Mouse (Mus musculus) lung, postnatal 36 days (tissue): ENCODE results near the gene Zmiz2.
A peak's percentile ranks its signal among the peaks of the same experiment; 100 is the strongest.
"Not testable (repeated sequence)": the region's sequence is repeated elsewhere in the genome, so short reads cannot be mapped to it uniquely, and the experiment has no call there.

Source experiments
- DNase-seq: peaks from one replicate; pipeline ENCODE4 v3.0.0; 2022; ENCODE audit warnings: mixed read lengths

The Zmiz2 gene

DNA sequence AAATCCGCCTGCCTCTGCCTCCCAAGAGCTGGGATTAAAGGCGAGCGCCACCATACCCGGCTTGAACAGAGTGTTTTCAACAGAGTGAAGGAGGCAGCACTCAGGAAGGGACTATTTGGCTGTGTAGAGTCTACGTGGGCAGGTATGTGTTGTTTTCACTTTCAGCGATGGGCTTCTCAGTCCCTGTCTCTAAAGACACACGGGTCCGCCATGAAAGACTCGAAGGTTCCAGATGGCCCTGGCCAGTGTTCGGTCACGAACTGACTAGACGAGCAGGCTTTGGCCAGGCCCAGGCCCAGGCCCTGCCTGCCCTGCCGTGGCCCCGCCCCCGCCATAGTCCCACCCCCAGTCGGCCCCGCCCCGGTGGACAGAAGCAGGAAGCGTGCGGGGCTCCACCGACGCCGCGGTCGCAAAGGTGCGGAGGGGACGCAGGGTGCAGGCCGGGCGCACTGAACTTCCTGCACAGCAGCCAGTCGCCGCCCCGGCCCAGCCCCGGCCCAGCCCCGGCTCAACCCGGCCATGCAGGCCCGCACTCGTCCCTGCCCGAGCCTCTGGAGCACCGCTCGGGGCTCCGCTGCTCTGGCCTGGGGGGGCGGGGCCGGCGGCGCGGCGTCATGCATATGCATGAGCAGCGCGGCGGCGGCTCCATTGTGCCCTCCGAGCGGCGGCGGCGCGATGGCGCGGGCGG is at the start of gene Zmiz2:
Zmiz2 (plus strand) TSS at position 349 of the 688 bp plus-strand sequence.
- peak; percentile 97 for DNase-seq

DNA sequence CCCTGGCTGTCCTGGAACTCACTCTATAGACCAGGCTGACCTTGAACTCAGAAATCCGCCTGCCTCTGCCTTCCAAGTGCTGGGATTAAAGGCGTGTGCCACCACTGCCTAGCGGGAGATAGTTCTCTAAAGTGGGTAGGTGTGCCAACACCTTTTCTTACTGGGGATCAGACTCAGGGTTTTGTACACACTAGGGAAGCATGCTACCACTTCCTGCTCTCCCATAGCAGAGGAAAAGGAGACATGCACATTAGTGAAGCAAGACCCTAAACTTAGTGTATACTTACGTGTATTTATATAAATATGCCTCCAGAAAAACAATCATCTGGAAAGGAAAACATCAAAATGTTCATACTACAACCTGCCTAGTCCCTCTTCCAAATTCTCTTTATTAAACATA is 42.9 kb upstream of the Zmiz2 start:
- no peak for DNase-seq

DNA sequence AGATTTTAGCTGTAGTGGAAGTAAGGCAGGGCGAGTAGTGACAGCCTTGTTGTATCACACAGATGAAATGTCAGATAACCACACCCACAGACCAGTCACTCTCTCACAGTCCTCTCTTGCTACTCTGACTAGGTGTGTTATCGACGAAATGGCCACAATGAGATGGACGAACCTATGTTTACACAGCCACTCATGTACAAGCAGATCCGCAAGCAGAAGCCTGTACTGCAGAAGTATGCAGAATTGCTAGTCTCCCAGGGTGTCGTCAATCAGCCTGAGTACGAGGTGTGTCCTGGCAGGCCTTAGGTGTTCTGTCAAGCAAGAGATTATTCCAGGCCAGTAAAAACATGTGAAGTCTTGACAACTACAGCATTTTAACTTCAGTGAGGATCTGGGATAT is 41.9 kb upstream of the Zmiz2 start:
- no peak for DNase-seq

DNA sequence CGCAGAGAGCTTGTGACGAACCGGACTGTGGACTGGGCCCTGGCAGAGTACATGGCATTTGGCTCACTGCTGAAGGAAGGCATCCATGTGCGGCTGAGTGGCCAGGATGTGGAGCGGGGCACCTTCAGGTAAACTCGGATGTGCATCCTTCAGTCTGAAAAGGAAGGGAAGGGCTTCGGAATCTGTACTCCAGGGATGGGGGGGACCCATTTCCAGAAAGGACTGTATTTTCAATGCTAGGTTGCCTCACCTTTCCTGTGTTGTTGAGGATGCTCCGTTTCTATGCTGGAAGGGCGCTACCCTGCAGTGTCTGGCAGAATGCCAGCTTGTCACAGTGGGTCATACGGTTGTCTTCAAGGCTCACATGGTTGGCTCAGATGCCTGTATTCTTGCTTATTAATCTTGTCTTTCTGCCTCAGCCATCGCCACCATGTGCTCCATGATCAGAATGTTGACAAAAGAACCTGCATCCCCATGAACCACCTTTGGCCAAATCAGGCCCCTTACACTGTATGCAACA is 40.1 kb upstream of the Zmiz2 start:
- DNase-seq: no peak

DNA sequence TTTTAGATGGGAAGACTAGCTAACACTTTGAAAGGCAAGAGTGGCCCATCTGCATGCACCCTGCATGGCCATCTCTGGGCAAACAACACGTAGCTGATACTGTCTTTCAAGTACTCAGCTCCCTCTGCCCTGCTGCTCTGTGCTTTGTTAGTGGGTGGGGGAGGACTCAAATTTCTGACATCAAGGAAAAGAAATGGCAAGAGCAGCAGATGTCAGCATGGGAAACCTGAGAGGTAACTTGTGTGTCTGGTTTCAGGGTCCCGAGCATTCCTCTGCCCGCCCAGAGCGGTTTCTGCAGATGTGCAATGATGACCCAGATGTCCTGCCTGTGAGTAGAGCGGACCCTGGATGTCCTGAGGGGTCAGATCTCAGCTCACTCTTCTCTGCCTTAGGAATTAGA is 39.3 kb upstream of the Zmiz2 start:
- DNase-seq: no peak

DNA sequence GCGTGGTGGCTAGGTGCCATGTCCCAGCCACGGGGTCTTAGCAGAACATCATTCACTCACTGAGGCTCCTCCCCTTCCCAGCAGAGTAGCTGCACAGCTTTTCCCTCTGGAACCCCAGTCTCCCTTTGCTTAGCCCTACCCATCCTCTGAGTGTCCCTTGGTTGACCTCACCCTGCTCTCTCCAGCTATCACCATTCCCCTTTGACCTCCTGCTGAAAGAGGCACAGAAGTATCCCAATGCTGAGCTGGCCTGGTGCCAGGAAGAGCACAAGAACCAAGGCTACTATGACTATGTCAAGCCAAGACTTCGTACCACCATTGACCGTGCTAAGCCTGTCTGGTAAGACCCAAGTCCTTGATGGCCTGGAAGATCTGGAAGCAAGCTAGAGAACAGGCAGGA is 33.8 kb upstream of the Zmiz2 start:
- DNase-seq: no peak

DNA sequence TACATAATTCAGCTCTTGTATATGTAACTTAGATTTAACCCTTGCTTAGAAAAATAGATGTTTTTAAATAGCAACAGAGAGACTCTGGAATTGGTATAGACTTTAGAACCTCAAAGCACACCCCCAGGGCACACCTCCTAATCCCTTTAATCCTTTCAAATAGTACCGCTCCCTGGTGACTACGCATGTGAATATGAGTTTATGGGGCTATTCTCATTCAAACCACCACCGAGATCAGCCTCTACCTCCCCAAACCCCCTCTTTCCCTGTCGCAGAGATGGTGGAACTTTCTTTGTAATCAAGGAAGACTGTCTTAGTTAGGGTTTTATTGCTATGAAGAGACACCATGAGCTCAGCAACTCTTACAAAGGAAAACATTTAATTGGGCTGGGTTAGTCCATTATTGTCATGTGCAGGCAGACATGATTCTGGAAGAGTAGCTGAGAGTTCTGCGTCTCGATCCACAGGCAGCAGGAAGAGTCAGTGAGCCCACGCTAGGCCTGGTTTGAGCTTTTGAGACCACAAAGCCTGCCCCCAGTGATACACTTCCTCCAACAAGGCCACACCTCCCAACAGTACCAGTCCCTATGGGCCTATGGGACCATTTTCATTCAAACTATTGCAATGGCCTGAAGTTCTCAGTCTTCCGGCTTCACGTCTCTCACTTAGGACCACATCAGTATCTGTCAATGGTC is 24.1 kb upstream of the Zmiz2 start:
- DNase-seq: no peak

DNA sequence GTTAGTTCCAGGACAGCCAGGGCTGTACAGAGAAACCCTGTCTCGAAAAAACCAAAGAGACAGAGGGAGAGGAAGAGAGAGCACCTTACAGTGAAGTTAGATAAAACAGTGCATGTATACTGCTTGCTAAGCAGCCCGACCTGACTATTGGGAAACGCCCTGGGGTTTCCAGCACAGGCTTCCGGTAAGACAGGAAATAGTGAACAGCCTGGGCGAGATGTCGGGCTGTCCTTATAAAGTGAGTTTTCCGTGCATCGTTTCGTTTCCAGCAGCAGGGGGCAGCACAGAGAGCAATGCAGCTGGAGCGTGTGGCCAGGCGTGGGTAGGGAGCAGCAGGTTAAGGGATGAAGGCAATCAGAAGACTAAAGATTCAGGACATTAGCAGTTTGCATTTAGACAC is 23.0 kb upstream of the Zmiz2 start:
- peak; percentile 94 for DNase-seq

DNA sequence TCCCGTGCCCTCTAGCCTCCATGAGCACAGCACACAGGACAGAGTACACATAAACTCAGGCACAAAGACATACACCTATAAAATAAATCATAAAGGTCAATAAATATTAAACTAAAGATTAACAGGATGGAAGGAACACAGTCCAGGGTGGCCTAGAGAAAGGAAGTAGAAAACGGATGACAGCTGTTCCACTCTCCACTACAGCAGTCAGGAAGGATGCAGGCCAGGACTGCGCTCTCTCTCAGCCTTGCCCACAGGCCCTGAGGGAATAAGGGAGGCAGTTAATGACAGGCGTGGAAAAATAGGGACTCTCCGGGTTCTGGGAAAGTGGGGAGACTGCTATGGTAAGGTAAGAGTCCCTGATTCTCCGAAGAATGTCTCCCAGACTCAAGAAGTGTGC is 22.4 kb upstream of the Zmiz2 start:
- DNase-seq: no peak

DNA sequence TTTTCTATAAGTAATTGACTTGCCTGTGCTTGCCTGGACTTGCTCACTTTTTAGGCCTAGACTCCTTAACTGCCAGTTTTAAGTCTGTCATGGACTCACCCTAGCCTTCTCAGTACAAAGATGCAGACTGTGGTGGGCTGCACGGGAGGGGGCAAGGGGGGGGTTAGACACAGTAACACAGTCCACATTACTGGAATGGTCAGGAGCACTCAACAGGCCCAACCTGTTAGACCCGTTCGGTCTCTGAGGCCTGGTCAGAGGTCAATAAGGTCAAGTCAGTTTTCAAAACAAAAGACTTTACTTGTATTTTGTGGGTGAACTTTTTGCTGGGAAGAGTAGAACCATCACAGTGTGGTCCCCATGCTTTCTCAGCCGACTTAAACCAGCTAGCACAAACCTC is 21.7 kb upstream of the Zmiz2 start:
- DNase-seq: peak; percentile 41

DNA sequence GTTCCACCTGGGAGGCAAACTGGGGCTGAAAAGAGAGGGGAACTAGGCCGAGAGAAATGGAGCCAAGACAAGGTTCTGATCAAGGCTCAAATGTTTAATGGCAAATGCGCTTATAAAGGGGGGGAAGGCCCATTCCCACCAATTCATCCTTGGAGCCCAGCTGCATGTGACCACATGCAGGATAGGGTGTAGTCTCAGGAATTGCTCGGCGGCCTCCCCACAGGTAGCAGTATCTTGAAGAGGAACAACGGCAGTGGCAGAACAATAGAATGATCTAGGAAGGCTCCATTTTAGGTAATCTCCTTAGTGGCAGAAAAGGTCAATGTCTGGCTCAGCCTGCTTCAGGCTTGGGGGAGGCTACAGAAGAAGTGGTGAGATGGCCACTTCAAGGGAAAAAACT is 20.9 kb upstream of the Zmiz2 start:
- not testable (repeated sequence) for DNase-seq

DNA sequence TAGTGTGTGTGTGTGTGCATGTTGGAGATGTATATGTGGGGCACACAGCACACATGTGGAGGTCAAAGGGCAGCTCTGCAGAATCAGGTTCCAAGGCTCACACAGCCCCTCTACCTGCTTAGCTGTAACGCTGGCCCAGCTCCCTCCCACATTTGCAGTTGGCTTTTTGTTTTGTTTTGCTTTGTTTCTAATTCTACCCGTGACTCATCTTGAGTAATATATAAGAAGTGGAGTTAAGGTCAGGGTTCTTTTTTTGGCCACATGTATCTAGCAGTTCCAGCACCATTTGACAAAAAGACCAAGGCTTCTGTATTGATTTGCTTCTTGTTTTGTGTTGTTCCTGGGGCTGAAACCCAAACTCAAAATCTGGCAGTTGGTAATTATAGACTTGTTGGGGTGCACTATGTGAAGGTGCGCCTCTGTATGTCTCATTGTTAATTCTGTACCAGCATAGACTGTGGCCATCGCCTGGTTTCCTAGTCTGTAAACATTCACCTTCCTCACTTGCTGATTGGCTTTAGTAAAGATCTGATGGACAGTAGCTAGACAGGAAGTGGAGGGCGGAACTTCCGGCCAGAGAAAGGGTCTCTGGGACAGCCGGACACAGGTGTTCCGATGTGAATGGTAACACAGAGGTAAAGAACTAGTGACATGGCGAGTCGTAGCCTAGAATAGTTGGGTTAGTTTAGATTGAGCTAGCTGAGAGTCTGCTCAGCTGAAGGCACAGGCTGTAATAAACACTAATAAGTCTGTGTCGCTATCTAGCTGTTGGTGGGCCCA is 17.3 kb upstream of the Zmiz2 start:
- no peak for DNase-seq

DNA sequence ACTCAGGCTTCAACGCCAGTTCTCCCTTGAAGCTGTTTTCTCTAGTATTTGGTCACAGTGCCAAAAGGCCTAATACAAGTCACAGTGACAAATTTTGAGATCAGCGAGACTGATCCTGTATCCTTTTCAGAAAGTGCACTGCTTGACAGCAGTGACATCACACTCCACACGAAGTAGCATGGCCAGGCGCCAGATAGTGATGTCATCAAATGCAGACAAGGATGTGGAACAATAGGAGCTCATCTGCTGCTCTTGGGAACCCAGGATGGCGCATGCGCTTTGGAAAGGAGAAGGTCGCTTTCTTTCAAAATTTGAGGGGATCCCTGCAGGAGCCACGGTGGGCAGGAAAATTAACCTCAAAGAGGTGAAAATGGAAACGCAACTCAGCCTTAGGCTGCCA is 16.1 kb upstream of the Zmiz2 start:
- no peak for DNase-seq

DNA sequence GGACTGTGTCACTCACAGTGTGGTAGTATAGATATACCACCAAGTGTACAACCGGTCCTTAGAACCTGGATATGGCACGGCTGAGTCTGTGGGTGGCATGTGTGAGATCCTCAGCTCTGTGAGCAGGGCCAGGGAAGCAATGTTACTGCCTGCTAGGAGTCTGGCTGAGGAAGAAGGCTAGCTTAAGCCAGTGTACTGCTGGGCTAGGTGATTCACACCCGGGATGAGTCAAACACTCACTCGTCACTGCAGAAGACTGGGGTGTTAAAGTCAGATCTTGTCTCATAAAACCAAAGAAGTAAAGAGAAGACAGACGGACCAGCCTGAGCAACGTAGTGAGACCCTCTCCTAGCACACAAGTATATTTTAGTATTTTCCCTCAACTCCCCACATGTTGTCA is 8.0 kb upstream of the Zmiz2 start:
- no peak for DNase-seq

DNA sequence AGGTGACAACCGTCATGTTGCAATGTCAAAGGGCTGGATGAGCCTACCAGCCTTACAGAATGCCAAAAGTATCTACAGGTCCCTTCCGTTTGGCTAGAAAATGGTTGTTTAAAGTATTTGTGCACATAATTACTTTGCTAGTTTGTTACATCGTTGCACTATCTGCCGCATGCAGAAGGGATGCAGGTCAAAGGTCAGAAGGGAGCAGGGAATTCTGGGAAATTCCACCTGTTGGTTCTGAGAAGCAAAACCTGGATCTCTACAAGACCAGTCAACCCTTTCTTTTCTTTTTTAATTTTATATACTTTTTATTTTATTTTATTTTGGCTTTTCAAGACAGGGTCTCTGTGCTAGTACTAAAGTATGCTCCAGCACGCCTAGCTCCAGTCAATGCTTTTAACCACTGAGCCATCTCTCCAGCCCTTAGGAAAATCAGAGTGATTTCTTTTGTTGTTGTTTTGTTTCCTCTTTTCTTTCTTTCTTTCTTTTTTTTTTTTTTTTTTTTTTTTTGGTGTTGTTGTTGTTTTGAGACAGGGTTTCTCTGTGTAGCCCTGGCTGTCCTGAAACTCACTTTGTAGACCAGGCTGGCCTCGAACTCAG is 648 bp upstream of the Zmiz2 start:
- DNase-seq: no peak

DNA sequence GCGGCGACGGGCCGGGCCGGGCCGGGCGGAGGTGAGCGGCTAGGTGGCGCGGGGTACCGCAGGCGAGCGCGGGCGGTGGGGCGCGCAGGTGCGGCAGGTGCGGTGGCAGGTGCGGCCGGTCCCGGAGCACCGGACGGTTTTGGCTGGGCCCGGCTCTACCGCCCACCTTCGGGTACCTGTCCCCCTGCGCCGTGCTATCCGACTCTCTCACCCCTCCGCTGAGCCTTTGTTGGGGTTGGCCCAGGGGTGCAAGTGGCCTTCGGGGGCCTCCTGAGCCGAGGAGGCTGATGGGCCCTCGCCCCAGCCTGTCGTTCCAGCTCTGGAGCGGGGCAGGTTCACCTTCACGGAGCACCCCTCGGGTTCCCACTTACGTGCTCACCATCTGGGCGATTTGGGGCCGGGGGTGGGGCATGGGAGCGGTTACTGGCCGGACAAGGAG is 628 bp downstream of the Zmiz2 start:
- no peak for DNase-seq

DNA sequence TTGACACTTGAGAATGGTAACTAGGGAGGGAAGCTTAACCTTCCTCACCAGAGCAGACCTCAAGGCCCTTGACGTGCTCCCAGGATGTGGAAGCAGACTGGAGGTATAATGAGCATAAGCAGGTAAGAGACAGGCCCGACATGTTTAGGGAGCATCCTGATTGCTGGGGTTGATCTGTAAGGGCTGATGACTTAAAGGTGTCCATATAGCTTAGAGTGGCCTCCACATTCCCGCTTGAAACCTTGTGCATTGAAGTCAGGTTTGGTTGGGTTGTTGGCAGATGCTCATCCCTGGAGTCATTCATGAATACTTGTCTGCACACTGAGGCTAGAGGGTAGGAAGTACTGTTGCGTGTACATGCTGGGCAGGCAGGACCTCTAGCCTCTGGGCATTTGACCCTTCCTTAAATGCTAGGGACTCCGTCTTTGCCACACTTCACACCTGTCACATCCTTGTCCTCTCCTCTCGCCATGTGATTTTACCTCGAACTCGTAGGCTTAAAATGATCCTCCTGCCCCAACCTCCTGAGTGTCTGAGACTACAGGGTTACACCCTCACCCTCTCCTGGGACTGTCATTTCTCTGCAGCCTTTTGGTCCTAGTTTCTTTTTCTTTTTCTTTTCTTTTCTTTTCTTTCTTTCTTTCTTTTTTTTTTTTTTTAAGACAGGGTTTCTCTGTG is 1.6 kb downstream of the Zmiz2 start:
- no peak for DNase-seq

DNA sequence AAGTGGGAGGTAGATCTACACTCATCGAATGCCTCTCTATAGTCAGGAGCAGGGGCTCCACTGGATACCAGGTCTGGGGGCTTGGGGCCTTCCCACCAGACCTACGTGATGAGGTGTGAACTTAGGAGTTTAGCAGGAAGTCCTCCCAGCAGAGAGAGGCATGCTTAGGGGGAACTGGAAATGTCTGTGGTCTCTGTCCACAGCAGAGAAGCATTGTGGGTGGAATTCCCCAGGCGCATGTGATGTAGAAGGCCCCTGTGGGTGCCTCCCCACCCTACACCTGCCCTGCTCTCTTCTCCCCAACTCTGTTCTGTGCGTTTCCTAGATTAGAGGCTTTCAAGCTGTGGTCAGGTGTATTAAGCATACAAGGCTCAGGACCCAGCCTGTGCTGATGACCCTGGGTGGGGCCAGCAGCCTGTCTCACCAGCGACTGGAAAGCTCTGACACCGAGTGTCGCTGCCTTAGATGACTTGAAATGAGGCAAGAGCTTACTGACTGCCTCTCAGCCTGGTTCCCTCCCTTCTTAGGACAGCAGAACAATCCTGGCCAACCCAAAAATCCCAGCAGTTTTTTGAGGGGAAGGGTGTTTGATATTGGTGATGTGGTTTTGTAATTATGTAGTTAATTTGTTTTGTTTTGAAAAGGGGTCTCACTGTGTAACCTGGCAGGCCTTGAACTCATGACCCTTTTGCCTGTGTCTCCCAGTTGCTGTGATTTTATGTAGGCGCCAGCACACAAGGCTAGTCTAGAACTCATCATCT is 2.8 kb downstream of the Zmiz2 start:
- no peak for DNase-seq

DNA sequence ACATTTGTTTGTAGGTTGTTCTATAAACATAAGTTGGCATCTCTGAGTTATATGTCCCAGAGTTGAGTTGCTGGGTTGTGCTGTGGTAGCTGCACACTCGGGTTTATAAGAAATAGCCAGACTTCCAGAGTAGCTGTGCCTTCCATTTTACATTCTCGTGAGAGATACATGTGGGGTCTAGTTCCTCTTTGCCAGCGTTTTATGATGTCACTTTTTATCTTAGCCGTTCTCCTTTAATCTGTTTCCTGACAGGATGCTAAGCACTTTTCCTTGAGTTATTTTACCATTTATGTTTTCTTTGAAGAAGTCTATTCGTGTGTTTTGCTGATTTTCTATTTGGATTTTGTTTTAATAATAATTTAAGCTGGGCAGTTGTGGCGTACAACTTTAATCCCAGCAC is 4.0 kb downstream of the Zmiz2 start:
- DNase-seq: no peak

DNA sequence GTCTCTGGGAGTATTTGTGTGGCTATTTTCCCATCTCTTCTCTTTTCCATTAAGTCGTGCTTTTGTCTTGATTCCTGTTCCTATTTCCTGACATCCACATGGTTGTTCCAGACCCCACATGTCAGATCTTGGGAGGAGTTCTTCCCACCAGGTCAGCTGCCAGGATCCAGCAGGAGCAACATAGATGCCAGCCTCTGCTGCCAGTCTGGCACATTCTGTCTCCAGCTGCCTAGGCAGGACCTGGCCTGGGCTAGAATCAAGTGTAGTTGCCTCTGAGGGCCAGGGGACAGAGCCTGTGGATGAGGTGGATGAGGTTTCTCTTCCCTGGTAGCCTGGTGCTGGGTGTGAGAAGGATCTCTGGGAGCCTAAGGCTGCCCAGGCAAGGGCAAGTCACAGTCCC is 5.0 kb downstream of the Zmiz2 start:
- no peak for DNase-seq

DNA sequence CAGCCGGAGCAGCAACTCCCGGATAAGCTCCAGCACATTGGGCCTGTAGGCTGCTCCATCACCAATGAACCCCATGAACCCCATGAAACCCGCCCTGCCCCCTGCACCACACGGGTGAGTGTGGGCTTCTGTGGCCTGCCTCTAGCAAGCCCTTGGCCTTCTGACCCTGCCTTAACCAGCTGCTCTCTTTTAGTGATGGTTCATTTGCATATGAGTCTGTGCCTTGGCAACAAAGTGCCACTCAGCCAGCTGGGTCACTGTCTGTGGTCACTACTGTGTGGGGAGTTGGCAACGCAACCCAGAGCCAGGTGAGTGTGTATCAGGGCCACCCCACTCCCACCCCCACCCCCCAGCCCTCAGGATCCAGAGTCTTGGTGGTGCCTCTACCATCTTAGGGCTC is 6.7 kb downstream of the Zmiz2 start:
- DNase-seq: no peak

DNA sequence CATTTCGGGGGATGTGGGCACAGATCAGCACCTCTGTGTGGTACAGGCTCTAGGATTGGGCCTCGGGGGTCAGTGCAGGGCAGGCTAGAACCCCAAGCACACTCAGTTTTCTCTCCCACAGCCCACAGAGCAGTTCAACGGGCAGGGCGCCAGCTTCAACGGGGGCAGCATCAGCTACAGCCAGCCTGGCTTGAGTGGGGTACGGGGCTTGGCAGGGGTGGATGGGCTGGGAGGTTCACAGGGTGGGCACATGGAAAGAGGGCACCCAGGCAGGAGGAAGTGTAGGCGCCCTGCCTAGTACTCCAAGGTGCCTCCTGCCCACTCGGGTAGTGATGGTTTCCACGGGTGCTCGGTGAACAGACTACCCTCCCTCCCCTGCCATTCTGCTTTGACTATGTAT is 9.3 kb downstream of the Zmiz2 start:
- DNase-seq: no peak
